Mouse (Mus musculus): ENCODE data around the gene Plpp4.
A peak's percentile ranks its signal among the peaks of the same experiment; 100 is the strongest.

Plpp4 gene

DNA sequence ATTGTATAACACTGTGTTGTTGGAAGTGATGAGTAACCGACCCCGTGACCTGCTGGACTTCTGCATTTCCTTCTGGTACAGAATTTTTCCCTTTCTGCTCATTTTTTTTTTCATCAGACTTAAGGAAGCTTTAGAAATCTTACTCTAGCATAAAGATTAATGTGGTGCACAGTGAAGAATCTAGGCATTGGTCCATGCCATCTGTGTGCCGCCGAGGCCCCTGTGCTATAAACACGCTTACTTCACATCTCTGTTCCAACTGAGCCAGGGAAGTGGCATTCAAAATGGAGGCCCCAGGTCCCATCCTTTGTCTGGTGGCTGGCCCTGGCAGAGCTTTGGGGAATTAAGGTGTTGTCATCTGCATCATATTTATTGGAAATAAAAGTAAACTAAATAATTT, 44.8 kb downstream of the Plpp4 start:
- peak; percentile 27 for DNase-seq (ENCODE audit: low read depth, low spot score)

DNA sequence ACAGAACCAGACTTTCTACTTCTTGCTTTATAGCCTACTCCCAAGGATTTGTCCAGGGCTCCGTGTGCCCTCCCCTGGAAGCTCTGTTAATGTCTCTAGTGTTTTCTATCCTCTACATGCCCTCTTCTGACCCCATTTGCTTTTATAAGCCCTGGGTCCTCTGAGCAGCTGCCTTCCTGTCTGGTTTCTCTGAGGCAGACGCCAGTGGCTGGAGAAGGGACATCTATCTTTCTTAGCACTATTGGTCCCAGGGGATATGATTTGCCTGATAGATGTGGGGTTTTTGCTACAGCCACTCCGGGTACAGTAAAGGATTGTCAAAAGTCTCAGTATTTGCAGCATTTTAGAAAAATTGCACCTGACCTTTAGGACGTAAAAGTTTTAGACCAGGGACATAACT, 46.5 kb downstream of the Plpp4 start:
- DNase-seq (ENCODE audit: low read depth, low spot score): no peak

DNA sequence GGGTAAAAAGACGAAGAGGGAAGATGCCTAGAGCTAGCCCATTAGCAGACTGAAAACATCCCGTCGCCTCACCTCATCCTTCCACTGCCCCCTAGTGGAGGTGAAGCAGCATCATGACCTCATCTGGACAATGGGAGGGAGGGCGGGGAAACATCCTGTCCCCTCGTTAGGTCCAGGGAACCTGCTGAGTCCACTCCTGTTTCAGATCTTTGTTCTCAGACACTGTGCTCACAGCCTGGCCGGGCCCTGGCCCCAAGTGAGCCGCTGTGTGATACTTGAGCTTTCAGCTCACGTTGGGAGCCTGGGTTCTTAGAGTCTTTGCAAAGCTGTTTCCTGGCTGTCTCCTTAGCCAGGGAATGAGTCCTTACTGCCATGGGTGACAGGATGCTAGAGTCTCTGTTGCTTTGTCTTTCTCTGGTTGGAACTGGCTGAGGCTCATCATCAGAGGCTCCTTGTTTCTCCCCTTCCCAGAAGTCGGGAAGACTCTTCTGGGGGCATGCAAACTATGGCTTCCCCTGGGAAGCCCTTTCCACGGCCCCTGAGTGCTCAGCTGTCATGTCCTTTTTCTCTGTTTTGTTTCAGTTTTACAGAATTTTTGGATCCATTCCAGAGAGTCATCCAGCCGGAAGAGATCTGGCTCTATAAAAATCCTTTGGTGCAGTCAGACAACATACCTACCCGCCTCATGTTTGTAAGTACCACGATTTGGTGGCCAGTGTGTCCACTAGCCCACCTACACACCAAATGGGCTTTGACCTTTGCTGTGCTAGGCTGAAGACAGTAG, 50.4 kb downstream of the Plpp4 start:
- no peak for DNase-seq (ENCODE audit: low read depth, low spot score)

DNA sequence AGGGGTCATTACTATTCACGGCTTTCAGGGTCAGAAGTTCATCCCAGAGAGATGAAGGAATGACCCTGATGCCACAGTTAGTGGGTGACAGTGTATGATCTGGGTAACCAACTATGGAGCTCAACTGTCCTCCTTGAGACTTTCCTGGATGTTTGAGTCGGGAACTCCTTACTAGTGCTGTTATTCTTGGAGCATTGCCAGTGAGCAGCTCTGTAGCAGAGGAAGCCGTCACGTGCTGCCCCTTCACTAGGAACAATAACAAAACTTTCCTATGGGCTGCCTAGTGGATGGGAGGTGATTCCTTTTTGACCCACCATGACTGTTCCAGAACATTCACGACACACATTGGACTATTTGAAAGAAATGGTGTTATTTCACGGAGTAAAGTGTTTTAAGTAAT, 51.8 kb downstream of the Plpp4 start:
- no peak for DNase-seq (ENCODE audit: low read depth, low spot score)

DNA sequence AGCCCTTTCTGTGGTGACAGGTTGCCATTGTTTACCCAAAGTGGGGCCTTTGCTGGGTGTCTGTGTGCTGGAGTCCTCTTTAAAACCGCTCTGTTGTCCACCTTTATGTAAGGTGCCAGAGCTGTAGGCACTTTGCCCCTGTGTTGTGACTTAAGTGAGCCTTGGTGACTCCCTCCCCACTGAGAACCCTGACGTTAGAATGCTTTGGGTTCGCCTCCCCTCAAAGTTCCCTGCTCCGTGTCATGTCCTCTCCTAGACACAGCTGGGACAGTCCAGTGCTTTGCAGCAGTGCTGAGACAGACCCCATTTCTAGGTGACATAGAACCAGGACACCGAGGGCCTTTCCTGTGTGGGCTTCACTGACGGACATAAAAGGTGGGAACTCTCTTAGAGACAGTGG, 55.7 kb downstream of the Plpp4 start:
- DNase-seq (ENCODE audit: low read depth, low spot score): no peak

DNA sequence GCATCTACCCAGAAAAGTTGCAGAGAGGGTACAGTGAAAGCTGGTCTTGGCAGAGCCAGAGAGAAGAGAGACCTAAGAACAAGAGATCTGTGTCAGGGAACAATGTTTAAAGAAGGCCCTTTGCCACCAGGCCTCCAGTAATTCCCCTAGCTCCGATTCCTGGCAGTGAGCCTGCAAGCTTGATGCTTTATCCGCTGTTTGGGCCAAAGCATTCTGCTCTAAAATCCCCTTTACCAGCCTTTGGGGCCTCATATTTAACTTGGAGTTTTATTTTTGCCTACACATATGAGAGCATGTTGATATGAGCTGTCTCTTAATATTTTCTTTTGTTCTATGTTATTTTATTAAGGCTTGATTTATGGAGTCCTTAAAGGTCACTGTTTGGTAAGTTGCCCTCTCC, 57.1 kb downstream of the Plpp4 start:
- DNase-seq (ENCODE audit: low read depth, low spot score): no peak

DNA sequence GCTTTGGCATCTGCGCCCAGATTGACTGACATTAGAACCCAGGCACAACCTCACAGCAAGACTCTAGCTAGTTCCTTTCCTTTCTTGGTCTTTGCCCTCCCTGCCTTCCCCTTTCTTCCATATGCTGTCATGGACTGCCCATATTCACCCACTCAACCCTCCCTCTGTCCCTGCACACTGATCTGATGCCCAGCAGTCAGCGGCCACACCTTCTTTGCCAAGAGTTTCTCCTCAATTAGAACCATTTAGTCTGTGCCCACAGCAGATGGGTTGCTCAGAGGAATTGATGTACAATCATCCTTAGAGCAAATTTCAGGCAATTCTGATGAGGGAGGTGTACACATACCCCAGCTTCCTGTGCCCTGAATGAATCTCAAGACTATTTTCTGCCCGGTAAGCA, 83.3 kb downstream of the Plpp4 start:
- no peak for DNase-seq (ENCODE audit: low read depth, low spot score)

DNA sequence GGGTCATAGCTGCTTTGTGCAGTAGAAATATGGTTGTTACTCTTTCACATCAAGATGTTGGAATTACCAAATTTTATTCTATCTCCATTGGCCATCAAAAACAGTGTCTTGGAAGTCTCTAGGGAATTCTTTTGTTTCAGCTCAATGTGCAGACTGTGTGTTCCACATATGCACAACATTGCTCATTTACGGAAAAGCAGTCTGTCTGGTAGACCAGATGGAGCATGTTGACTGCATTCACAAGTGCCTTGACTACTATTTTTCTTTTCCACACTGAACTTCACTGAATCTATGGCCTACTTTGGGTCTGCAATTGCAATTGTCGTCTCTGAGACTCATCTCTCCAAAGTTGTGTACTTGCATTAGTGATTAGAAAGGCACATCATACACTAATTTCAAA, 98.7 kb downstream of the Plpp4 start:
- no peak for DNase-seq (ENCODE audit: low read depth, low spot score)

DNA sequence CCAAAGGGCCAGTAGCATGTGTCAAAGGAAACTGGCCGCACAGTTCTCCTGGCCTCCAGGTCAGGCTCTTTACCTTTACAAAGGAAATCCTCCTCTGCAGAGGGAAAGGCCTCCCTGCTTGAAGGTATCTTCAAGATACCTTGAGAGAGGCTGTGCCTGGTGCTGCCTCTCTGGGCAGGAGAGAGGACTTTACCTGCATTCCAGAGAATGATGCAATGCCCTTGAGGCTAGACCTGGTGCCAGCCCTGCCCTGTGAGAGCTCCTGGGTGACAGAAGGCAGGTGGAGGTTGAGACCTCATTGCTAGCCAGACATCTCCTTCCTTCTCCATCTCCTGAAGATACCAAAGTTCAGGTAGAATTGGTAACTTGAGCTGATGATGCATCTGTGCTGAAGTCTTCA, 118.5 kb downstream of the Plpp4 start:
- DNase-seq (ENCODE audit: low read depth, low spot score): no peak

DNA sequence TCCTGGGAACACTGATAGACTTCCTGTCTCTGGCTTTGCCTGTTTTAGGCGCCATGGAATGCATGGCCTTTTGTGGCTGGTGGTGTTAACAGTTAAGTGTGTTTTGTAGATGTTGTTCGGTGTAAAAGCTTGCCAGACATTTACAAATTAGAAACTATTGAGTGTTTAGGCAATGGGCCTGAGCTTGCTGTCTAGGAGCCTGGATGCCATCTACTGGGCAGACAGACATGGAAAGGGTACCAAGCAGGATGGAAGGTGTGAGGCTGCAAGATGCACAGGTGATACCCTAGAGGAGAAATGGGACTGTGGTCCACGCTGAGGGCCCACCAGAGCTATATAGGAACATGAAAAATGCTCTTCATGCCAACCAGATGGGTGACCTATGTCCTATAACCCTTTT, 128.3 kb downstream of the Plpp4 start:
- no peak for DNase-seq (ENCODE audit: low read depth, low spot score)

DNA sequence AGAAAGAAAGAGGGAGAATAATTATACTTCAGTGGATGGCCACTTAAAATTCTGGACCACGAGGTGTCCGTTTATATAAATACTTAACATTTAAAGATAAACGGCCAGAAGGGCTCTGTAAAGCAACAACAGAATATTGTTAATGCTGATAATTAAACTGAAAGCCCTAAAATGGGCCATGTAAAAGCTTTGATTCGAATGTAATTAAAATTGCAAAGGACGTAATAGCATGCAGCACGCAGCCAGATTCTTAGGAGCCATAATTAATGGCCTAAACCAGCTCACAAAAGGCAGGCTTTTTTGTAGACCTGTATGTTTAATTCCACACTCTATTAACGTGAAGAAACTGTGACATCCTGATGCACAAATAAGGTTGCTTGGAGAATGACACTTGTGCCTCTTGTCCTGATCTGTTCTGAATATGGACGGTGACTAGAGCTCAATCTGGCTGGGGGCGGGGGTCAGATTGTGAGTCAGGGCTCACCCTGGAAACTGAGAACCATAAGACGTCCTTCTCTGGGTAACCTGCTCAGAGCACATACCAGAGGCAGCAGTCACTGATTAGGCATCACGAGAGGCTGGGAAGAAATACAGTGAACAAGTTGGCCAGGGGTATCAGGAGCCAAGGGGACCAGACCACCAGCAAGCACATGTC, 136.1 kb downstream of the Plpp4 start:
- DNase-seq (ENCODE audit: low read depth, low spot score): no peak

DNA sequence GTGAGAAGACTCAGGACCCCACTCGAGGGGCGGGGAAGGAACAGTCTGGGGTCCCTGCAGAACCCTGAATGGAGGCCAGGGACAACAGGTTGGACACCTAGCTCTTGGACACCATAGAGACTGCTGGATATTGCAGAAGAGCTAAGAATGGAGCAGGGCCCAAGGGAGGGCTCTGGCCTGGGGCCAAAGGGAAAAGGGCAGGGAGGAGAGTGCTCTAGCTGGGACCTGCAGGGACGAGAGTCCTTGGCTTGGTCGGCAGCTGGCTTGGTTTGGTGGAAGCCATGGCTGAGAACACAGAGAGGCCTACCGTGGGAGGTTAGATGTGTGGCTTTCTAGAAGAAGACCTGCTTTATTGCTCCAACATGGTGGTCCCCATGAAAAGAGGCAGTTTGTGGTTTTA, 139.7 kb downstream of the Plpp4 start:
- DNase-seq (ENCODE audit: low read depth, low spot score): no peak

DNA sequence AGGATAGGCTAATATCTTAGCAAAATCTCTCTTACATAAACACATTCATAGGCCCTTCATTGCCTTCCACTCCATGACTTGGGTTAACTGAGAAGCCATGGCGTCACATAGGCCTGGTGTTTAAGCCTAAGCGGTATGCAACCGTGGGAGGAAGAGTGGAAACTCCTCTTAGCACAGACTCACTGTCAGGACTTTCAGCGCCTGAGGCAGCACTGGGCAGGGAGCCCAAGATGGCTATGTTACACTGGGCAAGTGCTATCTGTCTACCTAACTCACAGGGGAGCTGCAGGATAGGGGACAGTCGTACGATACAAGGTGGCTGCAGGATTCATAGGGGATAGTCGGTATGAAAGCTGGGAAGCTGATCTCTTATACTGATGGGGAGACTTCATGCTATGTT, 142.2 kb downstream of the Plpp4 start:
- DNase-seq (ENCODE audit: low read depth, low spot score): no peak

DNA sequence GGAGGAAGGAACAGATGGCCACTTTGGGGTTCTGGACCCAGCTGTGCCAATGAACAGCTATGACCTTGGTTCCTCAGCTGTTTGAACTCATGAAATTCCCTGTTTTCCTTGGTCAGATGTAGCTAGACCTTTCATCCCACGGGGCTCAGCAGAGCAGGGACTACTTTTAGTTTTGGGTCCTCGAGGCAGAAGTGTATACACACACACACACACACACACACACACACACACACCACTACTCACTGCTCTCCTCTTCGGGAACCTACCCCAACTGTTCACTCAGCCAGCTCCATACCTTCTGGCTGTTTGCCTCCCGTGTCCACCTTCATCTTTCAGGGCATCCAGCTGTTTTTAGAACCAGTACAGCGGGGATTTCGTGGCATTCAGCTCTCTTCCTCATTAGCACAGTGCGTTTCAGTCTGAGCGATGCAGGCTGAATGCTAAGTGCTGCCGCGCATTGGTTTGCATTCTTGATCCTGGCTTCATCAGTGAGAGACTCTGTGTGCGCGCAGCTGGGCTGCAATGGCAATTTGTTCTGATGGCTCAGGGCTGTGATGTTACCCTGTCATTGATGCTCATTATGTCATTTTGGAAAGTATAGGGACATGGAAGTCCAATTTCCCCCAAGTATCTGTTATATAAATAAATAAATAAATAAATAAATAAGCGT, 146.0 kb downstream of the Plpp4 start:
- DNase-seq (ENCODE audit: low read depth, low spot score): peak; percentile 27

DNA sequence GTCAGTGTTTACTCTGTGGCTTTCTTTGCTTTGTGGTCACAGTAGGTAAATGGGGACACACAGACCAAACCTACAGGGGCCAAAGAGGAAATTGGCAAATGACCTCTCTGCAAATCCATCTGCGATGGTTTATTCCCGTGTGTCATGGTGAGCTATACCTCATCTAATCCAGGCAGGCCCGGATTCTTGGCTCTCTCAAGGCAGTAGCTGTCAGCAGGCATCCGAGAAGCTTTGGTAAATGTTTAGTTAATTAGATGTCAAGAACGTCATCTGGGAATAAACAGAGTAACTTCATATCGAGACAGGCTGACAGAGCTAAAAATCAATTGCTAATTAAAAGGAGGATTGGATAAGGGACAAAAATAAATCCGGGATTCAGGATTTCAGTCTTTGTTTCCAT, 149.2 kb downstream of the Plpp4 start:
- no peak for DNase-seq (ENCODE audit: low read depth, low spot score)

DNA sequence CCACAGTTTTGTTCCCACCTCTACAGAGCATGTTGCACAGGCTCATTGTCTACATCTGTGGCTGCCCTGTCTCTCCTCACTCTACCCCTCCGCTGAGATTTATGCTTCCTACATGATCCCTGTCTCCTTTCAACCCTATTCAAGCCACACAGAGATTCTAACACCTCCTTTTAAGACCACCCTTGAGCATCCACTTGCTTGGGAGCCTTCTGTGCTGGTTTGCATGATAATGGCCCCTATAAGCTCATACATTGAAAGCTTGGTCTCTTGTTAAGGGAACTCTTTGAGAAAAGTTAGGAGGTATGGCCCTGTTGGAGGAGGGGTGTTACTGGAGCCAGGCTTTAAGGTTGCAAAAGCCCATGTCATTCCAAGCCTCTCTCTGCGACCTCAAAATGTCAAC, 155.9 kb downstream of the Plpp4 start:
- DNase-seq (ENCODE audit: low read depth, low spot score): no peak

DNA sequence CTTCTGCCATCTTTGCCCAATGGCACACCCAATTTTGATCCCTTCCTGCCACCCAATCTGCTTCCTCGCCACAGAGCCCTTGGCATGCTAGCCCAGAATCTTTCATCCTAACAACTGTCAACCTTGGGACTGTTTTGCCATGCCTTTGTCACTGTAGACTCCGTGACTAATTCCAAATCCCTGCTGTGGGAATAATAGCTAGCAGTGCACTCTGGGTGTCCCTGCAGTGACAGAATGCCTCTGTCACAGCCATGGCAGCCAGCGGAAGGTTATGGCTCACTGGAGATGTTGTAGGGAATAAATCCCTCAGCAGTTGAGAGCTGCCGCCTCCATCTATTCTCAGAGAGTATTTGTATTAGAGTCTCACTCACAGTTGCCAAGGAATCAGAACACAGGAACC, 158.3 kb downstream of the Plpp4 start:
- no peak for DNase-seq (ENCODE audit: low read depth, low spot score)

DNA sequence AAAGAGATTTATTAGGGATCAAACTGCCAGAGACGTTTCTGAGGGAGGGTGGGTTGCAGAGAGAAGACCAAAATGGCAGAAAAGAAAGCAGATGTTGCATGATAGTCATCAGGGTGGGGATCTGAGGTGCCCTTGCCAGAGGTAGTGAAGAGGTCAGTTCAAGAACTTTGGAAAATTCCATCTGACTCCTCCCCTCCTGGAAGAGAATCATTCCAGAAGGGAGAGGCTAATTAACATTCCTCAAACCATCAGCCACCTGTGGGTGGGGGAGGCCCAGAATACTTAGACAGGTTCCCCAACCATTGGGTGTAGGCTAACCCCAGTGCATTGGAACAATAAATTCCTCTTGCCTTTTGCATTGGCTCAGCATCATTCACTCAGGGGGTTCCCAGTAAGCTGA, 164.3 kb downstream of the Plpp4 start:
- DNase-seq (ENCODE audit: low read depth, low spot score): no peak

DNA sequence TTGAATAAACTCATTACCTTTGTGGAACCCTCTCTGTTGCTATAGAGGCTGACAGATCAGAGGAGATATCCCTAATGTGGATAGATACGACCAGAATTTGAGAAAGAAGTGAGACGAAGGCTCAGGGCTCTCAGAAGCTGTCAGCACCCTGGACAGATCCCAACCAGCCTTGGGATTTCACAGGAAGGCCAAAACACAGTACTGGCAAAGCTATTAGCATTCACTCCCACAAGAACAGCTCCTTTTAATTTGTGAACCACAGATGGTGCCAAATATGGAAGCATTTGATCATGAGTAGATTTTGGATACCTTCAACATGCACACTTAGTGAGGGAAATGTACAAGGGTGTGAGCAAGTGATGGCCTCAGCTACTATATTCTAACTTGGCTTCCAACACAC, 168.7 kb downstream of the Plpp4 start:
- no peak for DNase-seq (ENCODE audit: low read depth, low spot score)

DNA sequence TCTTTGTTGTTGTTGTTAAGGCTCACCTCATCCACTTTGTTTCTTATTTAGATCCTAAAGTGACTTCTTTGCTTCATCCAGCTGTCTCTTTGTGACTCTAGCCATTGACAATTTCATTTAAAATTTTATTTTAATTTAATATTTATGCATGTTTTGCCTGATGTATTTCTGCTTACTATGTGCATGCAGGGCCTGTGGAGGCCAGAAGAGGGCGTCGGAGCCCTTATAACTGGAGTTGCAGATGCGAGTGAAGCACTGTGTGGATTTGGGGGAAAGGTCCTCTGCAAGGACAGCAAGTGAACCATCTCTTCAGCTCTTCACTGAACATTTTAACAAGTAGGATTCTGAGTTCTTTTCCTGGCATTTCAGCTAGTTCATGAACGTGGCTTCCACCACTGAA, 172.0 kb downstream of the Plpp4 start:
- DNase-seq (ENCODE audit: low read depth, low spot score): no peak

DNA sequence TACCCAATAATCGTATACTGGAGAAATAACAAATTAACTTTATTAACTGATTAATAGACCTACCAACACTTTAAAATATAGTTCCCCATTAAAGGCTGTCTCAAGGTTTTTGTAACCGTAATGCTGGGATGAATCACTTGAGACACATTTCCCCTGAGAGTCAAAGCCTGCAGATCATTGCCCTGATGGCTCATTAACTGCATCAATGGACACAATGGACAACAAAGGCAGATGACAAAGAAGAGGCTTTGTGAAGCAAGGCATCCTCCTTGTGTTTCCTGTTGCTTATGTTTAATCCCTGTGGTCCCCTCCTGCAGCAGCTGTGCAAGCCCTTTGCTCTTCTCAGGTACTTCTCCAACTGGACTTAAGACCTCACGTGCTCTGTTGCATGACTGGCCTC, 173.1 kb downstream of the Plpp4 start:
- no peak for DNase-seq (ENCODE audit: low read depth, low spot score)
